Mouse (Mus musculus): Measurements from ENCODE around the gene Smg8. TPM values are rescaled to one million over a fixed set of nuclear protein-coding genes. Genes with fewer than 3 reads are reported as not detected.
A peak's percentile ranks its signal among the peaks of the same experiment; 100 is the strongest.

Gene Smg8
- polyA plus RNA-seq, 1 experiment from 2014 or later = 19.6 TPM

DNA sequence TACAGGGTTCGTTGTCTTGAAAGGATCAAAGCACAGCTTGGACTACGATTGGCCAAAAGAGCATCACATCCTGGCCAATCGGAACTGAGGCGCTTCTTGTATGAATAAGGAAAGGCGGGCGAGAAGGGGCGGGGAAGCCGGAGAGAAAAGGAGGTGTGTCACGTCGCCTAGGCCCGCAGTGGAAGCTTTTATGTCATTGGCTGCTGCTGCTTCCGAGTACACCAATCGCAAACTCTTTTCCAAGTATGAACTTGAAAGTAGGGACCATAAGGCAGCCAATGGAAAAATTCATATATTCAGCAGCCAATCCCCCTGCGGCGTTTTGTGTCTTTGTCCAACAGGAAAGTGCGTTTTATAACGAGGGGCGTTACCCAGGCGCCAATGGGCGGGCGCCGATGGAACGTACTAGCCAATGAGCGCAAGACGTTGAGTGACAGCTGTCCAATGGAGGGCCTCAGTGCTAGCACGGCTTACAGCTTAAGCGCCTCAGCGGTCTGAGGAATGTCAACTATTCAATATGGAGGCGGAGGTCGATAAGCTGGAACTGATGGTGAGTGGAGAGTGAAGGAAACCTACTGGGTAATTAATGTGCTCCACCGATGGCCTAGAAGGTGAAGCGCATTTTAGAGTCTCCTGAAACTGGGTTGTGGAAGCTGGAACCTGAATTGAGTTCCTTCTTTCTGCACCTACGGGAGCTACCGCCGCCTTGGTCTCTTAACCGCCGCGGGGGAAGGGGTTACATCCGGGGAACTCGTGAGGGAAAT lies 22.4 kb upstream of the Smg8 start, which contains the start of gene Ska2:
TSS of gene Ska2 (plus strand) at position 480 of the 764 bp plus-strand sequence.
- H3K9me3 ChIP-seq (ENCODE audit: control insufficient read depth, low read length) = no peaks in the 10 kb centered on the region
- H3K4me1 ChIP-seq (replicated peaks; ENCODE audit: control insufficient read depth, insufficient read depth, low read length) = peaks cover 11% of the 10 kb centered on the region
- H3K4me2 ChIP-seq (ENCODE audit: low read depth, low read length) = peak within 1 kb of the TSS; percentile 58
- H3K9ac ChIP-seq (ENCODE audit: low read length) = peak within 1 kb of the TSS; percentile 98
- H3K27ac ChIP-seq (ENCODE audit: low read length) = peak within 1 kb of the TSS; percentile 93
- peak; percentile 99 for ATAC-seq (ENCODE audit: low read depth)
- WGBS = under 1% methylated on average over 40 of the region's 40 CpGs
- no peaks in the 10 kb centered on the region for H3K27me3 ChIP-seq (ENCODE audit: control insufficient read depth, insufficient read depth, low read depth, low read length)
- peak within 1 kb of the TSS; percentile 95 for H3K4me3 ChIP-seq (ENCODE audit: low read length)
- H3K36me3 ChIP-seq (ENCODE audit: control insufficient read depth, insufficient read depth, low read length) = peaks cover 18% of the 10 kb centered on the region

DNA sequence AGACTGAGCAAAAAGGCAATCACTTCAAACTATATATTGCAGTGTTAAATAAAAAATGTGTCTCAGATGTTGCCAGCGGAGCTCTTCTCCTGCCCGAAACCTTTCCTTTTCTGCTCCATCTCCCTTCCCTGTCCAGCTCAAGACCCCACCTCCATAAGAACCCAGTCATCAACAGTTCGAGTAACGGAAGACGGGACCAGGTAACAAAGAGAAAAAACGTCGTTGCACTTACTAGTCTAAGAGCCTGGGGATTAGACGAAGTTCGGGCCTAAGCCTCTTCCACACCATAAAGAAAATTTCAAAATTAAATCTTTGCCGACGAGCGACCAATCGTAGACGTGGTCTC lies 21.8 kb upstream of the Smg8 start, which contains the start of gene Prr11:
TSS of gene Prr11 (minus strand) at position 300 of the 346 bp plus-strand sequence.
- H3K9me3 ChIP-seq (ENCODE audit: control insufficient read depth, low read length) = no peaks in the 10 kb centered on the region
- H3K4me1 ChIP-seq (replicated peaks; ENCODE audit: control insufficient read depth, insufficient read depth, low read length) = peaks cover 9% of the 10 kb centered on the region
- H3K27ac ChIP-seq (ENCODE audit: low read length) = peak within 1 kb of the TSS; percentile 93
- peaks cover 18% of the 10 kb centered on the region for H3K36me3 ChIP-seq (ENCODE audit: control insufficient read depth, insufficient read depth, low read length)
- H3K4me2 ChIP-seq (ENCODE audit: low read depth, low read length) = peak within 1 kb of the TSS; percentile 58
- 0% methylated on average over 14 of the region's 14 CpGs for WGBS
- no peaks in the 10 kb centered on the region for H3K27me3 ChIP-seq (ENCODE audit: control insufficient read depth, insufficient read depth, low read depth, low read length)
- ATAC-seq (ENCODE audit: low read depth) = no peak
- peak within 1 kb of the TSS; percentile 95 for H3K4me3 ChIP-seq (ENCODE audit: low read length)
- peak within 1 kb of the TSS; percentile 98 for H3K9ac ChIP-seq (ENCODE audit: low read length)

DNA sequence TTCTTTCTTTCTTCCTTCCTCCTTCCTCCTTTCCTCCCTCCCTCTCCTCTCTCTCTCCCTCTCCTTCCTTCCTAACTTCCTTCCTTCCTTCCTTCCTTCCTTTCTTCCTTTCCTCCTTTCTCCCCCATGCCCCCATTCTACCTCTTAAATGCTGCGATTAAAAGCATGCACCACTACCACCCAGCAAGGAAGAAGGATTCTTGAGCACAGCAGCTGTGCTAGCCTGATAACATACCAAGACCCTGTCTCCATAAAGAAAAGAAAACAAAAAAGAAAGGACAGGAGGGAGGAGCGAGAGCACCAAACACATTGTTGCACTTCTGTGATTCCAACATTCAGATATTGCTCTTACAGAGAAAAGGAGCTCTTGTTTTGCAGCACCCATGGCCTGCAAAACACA lies 568 bp upstream of the Smg8 start:
- Histone ChIP-seq H3K27me3 (ENCODE audit: control insufficient read depth, insufficient read depth, low read depth, low read length) (no peaks in the 10 kb centered on the region), H3K4me3 (ENCODE audit: low read length) (peak overlapping the region; percentile 80), H3K4me2 (ENCODE audit: low read depth, low read length) (peak overlapping the region; percentile 97), H3K36me3 (ENCODE audit: control insufficient read depth, insufficient read depth, low read length) (peaks cover 18% of the 10 kb centered on the region), H3K4me1 (replicated peaks; ENCODE audit: control insufficient read depth, insufficient read depth, low read length) (peaks cover 18% of the 10 kb centered on the region), H3K9me3 (ENCODE audit: control insufficient read depth, low read length) (no peaks in the 10 kb centered on the region), H3K27ac (ENCODE audit: low read length) (no peak overlapping the region), H3K9ac (ENCODE audit: low read length) (no peak overlapping the region; the same call in 1 of the 2 replicates)
- ATAC-seq (ENCODE audit: low read depth) = no peak
- 49% methylated on average over 2 of the region's 2 CpGs for WGBS

DNA sequence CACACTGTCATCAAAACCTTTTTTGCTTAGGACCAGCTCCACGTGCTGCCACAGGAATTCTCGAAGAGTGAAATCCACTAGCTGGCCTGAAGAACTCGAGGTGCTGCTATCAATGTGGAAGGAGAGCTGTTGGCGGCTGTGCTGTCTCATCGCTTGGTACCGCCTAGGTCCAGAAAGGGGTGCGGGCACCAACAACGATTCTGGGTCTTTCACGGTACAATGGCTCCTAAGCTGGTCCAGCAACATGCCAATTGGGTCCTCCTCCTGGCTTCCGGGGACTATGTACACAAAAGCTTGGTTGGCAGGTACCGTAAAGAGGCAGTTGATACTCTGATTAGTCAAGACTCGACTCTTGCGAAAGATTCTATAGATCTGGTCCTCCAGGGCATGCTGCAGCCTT lies 1.1 kb downstream of the Smg8 start:
- Histone ChIP-seq H3K4me3 (ENCODE audit: low read length) (peak overlapping the region; percentile 80), H3K4me2 (ENCODE audit: low read depth, low read length) (peak overlapping the region; percentile 97), H3K9me3 (ENCODE audit: control insufficient read depth, low read length) (no peaks in the 10 kb centered on the region), H3K9ac (ENCODE audit: low read length) (peak overlapping the region; percentile 84), H3K27ac (ENCODE audit: low read length) (no peak overlapping the region), H3K27me3 (ENCODE audit: control insufficient read depth, insufficient read depth, low read depth, low read length) (no peaks in the 10 kb centered on the region), H3K36me3 (ENCODE audit: control insufficient read depth, insufficient read depth, low read length) (peaks cover 20% of the 10 kb centered on the region), H3K4me1 (replicated peaks; ENCODE audit: control insufficient read depth, insufficient read depth, low read length) (peaks cover 18% of the 10 kb centered on the region)
- 78% methylated on average over 13 of the region's 13 CpGs for WGBS
- no peak for ATAC-seq (ENCODE audit: low read depth)

DNA sequence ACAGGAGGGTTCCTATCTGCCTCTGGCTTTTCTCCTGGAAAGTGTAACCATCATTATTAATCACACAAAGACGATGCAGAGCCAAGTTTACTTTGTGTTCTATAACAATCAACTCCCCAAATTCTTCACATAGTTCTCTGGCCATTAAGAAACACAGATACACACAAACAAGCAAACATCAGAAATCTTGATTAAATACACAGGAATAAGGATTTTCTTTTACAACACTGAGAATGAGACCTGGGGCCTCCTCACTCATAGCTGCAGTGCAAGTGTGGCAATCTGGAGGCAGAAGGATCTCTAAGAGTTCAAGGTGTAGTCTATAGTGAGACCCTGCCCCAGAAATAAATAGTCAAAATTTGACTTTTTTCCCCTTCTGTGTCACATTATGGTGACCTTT lies 2.9 kb downstream of the Smg8 start:
- Histone ChIP-seq H3K36me3 (ENCODE audit: control insufficient read depth, insufficient read depth, low read length) (peaks cover 29% of the 10 kb centered on the region), H3K9me3 (ENCODE audit: control insufficient read depth, low read length) (no peaks in the 10 kb centered on the region), H3K9ac (ENCODE audit: low read length) (no peak overlapping the region), H3K27ac (ENCODE audit: low read length) (no peak overlapping the region), H3K4me3 (ENCODE audit: low read length) (no peak overlapping the region), H3K4me2 (ENCODE audit: low read depth, low read length) (no peak overlapping the region), H3K27me3 (ENCODE audit: control insufficient read depth, insufficient read depth, low read depth, low read length) (no peaks in the 10 kb centered on the region), H3K4me1 (replicated peaks; ENCODE audit: control insufficient read depth, insufficient read depth, low read length) (peaks cover 18% of the 10 kb centered on the region)
- 39% methylated on average over 1 of the region's 1 CpGs for WGBS
- ATAC-seq (ENCODE audit: low read depth) = no peak

DNA sequence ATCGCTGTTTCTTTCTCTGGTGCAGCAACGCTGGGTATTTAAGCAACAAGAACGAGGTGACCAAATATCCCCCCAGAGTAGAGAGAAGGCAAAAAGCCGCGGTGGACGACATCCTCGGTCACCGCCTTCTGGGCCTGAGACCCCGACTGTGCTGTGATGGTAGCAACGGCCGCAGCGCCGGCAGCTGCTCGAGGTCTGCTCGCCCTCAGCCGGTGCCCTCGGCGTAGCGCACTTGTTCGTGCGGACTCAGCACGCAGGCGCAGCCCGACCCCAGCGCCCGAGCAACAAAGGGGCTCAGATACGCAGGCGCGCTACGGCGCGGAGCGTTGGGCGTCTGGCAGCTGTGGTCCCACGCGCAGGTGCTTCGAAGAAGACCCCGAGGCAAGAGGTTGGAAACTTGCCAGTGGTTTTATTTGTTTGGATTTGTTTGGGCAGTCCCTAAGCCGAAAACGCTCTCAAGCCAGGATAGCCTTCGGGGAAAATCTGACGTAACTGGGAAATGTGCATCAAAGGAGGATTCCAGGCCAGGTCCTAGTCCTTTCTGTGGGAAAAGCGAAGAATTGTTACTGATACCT lies 12.6 kb downstream of the Smg8 start, which contains the start of gene Gdpd1:
TSS of gene Gdpd1 (minus strand) at position 197 of the 575 bp plus-strand sequence.
- WGBS = under 1% methylated on average over 43 of the region's 43 CpGs
- peak; percentile 96 for ATAC-seq (ENCODE audit: low read depth)
- Histone ChIP-seq H3K27ac (ENCODE audit: low read length) (peak within 1 kb of the TSS; percentile 58; the same call in 1 of the 2 replicates), H3K4me2 (ENCODE audit: low read depth, low read length) (peak within 1 kb of the TSS; percentile 97), H3K4me1 (replicated peaks; ENCODE audit: control insufficient read depth, insufficient read depth, low read length) (peaks cover 3% of the 10 kb centered on the region; the same call in 1 of the 2 replicates), H3K9ac (ENCODE audit: low read length) (peak within 1 kb of the TSS; percentile 69), H3K9me3 (ENCODE audit: control insufficient read depth, low read length) (no peaks in the 10 kb centered on the region), H3K27me3 (ENCODE audit: control insufficient read depth, insufficient read depth, low read depth, low read length) (no peaks in the 10 kb centered on the region), H3K4me3 (ENCODE audit: low read length) (peak within 1 kb of the TSS; percentile 55), H3K36me3 (ENCODE audit: control insufficient read depth, insufficient read depth, low read length) (peaks cover 10% of the 10 kb centered on the region)

DNA sequence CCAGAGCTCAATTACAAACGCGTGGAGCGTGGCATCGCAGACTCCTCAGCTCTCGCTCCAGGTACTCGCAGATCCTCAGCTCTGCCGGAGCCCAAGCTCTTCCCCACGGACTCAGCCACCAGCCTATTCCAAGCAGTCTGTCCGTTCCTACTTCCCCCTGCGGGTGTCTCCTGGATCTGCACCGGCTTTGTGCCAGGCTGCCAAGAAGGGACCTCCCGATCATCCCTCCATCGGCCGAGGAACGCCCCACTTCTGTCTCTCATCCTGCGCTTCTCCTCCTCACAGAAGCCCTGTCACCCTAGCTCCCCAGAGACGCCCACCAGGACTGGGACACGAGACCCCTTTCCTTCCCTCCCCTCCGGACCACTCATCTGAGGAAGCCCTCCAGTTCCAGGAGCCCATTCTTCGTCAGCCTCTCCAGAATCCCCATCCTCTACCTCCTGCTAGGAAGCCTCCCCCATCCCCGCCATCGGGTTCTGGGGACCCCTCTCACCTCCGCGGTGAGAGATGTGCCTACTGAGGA lies 13.2 kb downstream of the Smg8 start:
- Histone ChIP-seq H3K27ac (ENCODE audit: low read length) (peak overlapping the region; percentile 58; the same call in 1 of the 2 replicates), H3K9me3 (ENCODE audit: control insufficient read depth, low read length) (no peaks in the 10 kb centered on the region), H3K4me1 (replicated peaks; ENCODE audit: control insufficient read depth, insufficient read depth, low read length) (peaks cover 3% of the 10 kb centered on the region; the same call in 1 of the 2 replicates), H3K4me2 (ENCODE audit: low read depth, low read length) (peak overlapping the region; percentile 97), H3K27me3 (ENCODE audit: control insufficient read depth, insufficient read depth, low read depth, low read length) (no peaks in the 10 kb centered on the region), H3K4me3 (ENCODE audit: low read length) (peak overlapping the region; percentile 55), H3K36me3 (ENCODE audit: control insufficient read depth, insufficient read depth, low read length) (peaks cover 10% of the 10 kb centered on the region), H3K9ac (ENCODE audit: low read length) (peak overlapping the region; percentile 69)
- peak; percentile 86 for ATAC-seq (ENCODE audit: low read depth)
- WGBS = under 1% methylated on average over 24 of the region's 24 CpGs

DNA sequence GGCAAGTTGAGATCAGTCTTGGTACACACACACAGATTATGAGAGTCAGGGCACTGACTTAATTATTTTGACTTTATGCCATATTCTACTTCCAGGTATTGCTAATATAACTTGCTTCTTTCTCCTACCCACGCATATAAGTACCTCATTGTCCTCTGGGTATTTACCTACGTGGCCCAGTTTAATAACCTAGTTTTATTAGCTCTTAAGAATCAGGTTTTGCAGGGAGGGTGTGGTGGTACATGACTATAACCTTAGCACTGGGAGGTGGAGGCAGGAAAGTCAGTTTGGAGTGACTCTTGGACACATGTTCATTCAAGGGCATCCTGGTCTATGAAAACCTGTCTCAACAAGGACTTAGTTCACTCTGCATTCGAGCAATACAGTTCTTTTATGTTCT lies 24.5 kb downstream of the Smg8 start:
- Histone ChIP-seq H3K36me3 (ENCODE audit: control insufficient read depth, insufficient read depth, low read length) (no peaks in the 10 kb centered on the region), H3K4me1 (replicated peaks; ENCODE audit: control insufficient read depth, insufficient read depth, low read length) (no peaks in the 10 kb centered on the region), H3K9me3 (ENCODE audit: control insufficient read depth, low read length) (no peaks in the 10 kb centered on the region), H3K27ac (ENCODE audit: low read length) (no peak overlapping the region), H3K4me3 (ENCODE audit: low read length) (no peak overlapping the region), H3K4me2 (ENCODE audit: low read depth, low read length) (no peak overlapping the region), H3K27me3 (ENCODE audit: control insufficient read depth, insufficient read depth, low read depth, low read length) (no peaks in the 10 kb centered on the region), H3K9ac (ENCODE audit: low read length) (no peak overlapping the region)
- no peak for ATAC-seq (ENCODE audit: low read depth)
- 59% methylated on average over 3 of the region's 3 CpGs for WGBS

DNA sequence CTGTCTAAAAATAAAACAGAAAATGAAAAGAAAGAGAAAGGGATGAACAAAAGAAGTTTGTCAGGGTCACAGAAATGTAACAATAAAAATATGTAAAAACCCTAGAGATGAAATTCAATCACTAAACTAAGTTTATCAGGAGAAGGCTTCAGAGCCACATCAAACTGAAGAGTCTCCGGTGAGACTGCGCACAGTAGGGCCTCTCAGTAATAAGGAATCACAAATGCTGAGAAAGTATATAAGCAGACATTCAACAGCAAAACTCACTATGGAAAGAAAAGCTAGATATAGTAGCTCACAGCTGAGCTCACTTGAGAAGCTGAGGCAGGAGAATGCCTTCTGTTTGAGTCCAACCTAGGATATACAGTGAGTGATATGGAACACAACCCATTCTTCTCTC lies 26.2 kb downstream of the Smg8 start:
- H3K36me3 ChIP-seq (ENCODE audit: control insufficient read depth, insufficient read depth, low read length) = no peaks in the 10 kb centered on the region
- no peaks in the 10 kb centered on the region for H3K9me3 ChIP-seq (ENCODE audit: control insufficient read depth, low read length)
- no peak overlapping the region for H3K4me3 ChIP-seq (ENCODE audit: low read length)
- no peak overlapping the region for H3K4me2 ChIP-seq (ENCODE audit: low read depth, low read length)
- ATAC-seq (ENCODE audit: low read depth) = no peak
- no peak overlapping the region for H3K27ac ChIP-seq (ENCODE audit: low read length)
- no peaks in the 10 kb centered on the region for H3K27me3 ChIP-seq (ENCODE audit: control insufficient read depth, insufficient read depth, low read depth, low read length)
- no peaks in the 10 kb centered on the region for H3K4me1 ChIP-seq (replicated peaks; ENCODE audit: control insufficient read depth, insufficient read depth, low read length)
- WGBS = 95% methylated on average over 2 of the region's 2 CpGs
- H3K9ac ChIP-seq (ENCODE audit: low read length) = no peak overlapping the region
